Mouse (Mus musculus): ENCODE measurements around the gene Gli1. TPM values are rescaled to one million over a fixed set of nuclear protein-coding genes. Genes with fewer than 3 reads are reported as not detected.

Gli1 gene
- total and polyA plus RNA-seq, 2 experiments from 2014 or later, result 1.0 to 6.9 TPM

GRCm38 (mm10) chr10:127340577-127341359, 1.0 kb downstream of the Gli1 start:
- no peak for ATAC-seq (ENCODE audit: low FRiP score)
- TF ChIP-seq CTCF (IDR thresholded peaks at IDR 0.05), result no peak
- under 1% methylated on average over 27 of the region's 27 CpGs for WGBS
- H3K9ac ChIP-seq (replicated peaks; ENCODE audit: low read length, poor library complexity, severe bottlenecking), result 0 out of 2 replicates have a peak overlapping the region, but pooled peaks have one; percentile 4
- peak overlapping the region; percentile 47 for H3K4me2 ChIP-seq (ENCODE audit: low read depth, low read length, poor library complexity, severe bottlenecking)
- no peak overlapping the region for H3K27ac ChIP-seq (ENCODE audit: low read depth, low read length)
- H3K27me3 ChIP-seq (ENCODE audit: insufficient read depth, low read length), result peaks cover 30% of the 10 kb centered on the region
- DNase-seq (ENCODE audit: low spot score), result peak; percentile 42
- H3K9me3 ChIP-seq (ENCODE audit: low read length), result no peaks in the 10 kb centered on the region
- no peaks in the 10 kb centered on the region for H3K36me3 ChIP-seq (ENCODE audit: insufficient read depth, low read length)
- peak overlapping the region; percentile 26 for H3K4me3 ChIP-seq (ENCODE audit: low read depth, low read length)
- H3K4me1 ChIP-seq (ENCODE audit: insufficient read depth, low read length), result peaks cover 11% of the 10 kb centered on the region

- Histone ChIP-seq H3K9me3 (ENCODE audit: low read length) (no peaks in the 10 kb centered on the region), H3K27me3 (ENCODE audit: insufficient read depth, low read length) (peaks cover 30% of the 10 kb centered on the region), H3K4me2 (ENCODE audit: low read depth, low read length, poor library complexity, severe bottlenecking) (peak overlapping the region; percentile 47), H3K9ac (replicated peaks; ENCODE audit: low read length, poor library complexity, severe bottlenecking) (0 out of 2 replicates have a peak overlapping the region, but pooled peaks have one; percentile 4), H3K4me3 (ENCODE audit: low read depth, low read length) (peak overlapping the region; percentile 26), H3K4me1 (ENCODE audit: insufficient read depth, low read length) (peaks cover 11% of the 10 kb centered on the region), H3K36me3 (ENCODE audit: insufficient read depth, low read length) (no peaks in the 10 kb centered on the region), H3K27ac (ENCODE audit: low read depth, low read length) (no peak overlapping the region; the same call in 1 of the 2 replicates)
- under 1% methylated on average over 38 of the region's 42 CpGs for WGBS
- ATAC-seq (ENCODE audit: low FRiP score) (peak; percentile 32; the same call in 1 of the 2 replicates), DNase-seq (ENCODE audit: low spot score) (peak; percentile 57)
- TF ChIP-seq CTCF (IDR thresholded peaks at IDR 0.05), result no peak
Measured at GRCm38 (mm10) chr10:127339683-127340576, 1.8 kb downstream of the Gli1 start.

GRCm38 (mm10) chr10:127338930-127339682, 2.7 kb downstream of the Gli1 start:
- Histone ChIP-seq H3K27me3 (ENCODE audit: insufficient read depth, low read length) (peaks cover 30% of the 10 kb centered on the region), H3K9me3 (ENCODE audit: low read length) (no peaks in the 10 kb centered on the region), H3K4me3 (ENCODE audit: low read depth, low read length) (peak overlapping the region; percentile 26), H3K27ac (ENCODE audit: low read depth, low read length) (no peak overlapping the region; the same call in 1 of the 2 replicates), H3K4me1 (ENCODE audit: insufficient read depth, low read length) (peaks cover 11% of the 10 kb centered on the region), H3K36me3 (ENCODE audit: insufficient read depth, low read length) (no peaks in the 10 kb centered on the region), H3K9ac (replicated peaks; ENCODE audit: low read length, poor library complexity, severe bottlenecking) (no peak overlapping the region), H3K4me2 (ENCODE audit: low read depth, low read length, poor library complexity, severe bottlenecking) (peak overlapping the region; percentile 47)
- ATAC-seq (ENCODE audit: low FRiP score) (peak; percentile 70), DNase-seq (ENCODE audit: low spot score) (peak; percentile 95)
- WGBS, result under 1% methylated on average over 31 of the region's 31 CpGs
- peak; percentile 96 for TF ChIP-seq CTCF (IDR thresholded peaks at IDR 0.05)

- TF ChIP-seq CTCF (IDR thresholded peaks at IDR 0.05), result no peak
- Histone ChIP-seq H3K4me3 (ENCODE audit: low read depth, low read length) (no peak overlapping the region), H3K9me3 (ENCODE audit: low read length) (no peaks in the 10 kb centered on the region), H3K27me3 (ENCODE audit: insufficient read depth, low read length) (peaks cover 30% of the 10 kb centered on the region), H3K27ac (ENCODE audit: low read depth, low read length) (no peak overlapping the region), H3K4me1 (ENCODE audit: insufficient read depth, low read length) (peaks cover 11% of the 10 kb centered on the region), H3K9ac (replicated peaks; ENCODE audit: low read length, poor library complexity, severe bottlenecking) (no peak overlapping the region), H3K4me2 (ENCODE audit: low read depth, low read length, poor library complexity, severe bottlenecking) (no peak overlapping the region), H3K36me3 (ENCODE audit: insufficient read depth, low read length) (no peaks in the 10 kb centered on the region)
- WGBS, result 82% methylated on average over 6 of the region's 6 CpGs
- DNase-seq (ENCODE audit: low spot score) (no peak), ATAC-seq (ENCODE audit: low FRiP score) (no peak)
Measured at GRCm38 (mm10) chr10:127337536-127338099, 4.2 kb downstream of the Gli1 start.

GRCm38 (mm10) chr10:127336952-127337351, 4.8 kb downstream of the Gli1 start:
- Histone ChIP-seq H3K4me2 (ENCODE audit: low read depth, low read length, poor library complexity, severe bottlenecking) (no peak overlapping the region), H3K4me3 (ENCODE audit: low read depth, low read length) (no peak overlapping the region), H3K4me1 (ENCODE audit: insufficient read depth, low read length) (peaks cover 6% of the 10 kb centered on the region; the same call in 1 of the 2 replicates), H3K9me3 (ENCODE audit: low read length) (no peaks in the 10 kb centered on the region), H3K27me3 (ENCODE audit: insufficient read depth, low read length) (peaks cover 29% of the 10 kb centered on the region), H3K9ac (replicated peaks; ENCODE audit: low read length, poor library complexity, severe bottlenecking) (no peak overlapping the region), H3K27ac (ENCODE audit: low read depth, low read length) (no peak overlapping the region), H3K36me3 (ENCODE audit: insufficient read depth, low read length) (no peaks in the 10 kb centered on the region)
- WGBS, result 77% methylated on average over 5 of the region's 5 CpGs
- DNase-seq (ENCODE audit: low spot score) (no peak), ATAC-seq (ENCODE audit: low FRiP score) (no peak)
- TF ChIP-seq CTCF (IDR thresholded peaks at IDR 0.05), result no peak

Measured in midbrain, postnatal 0 days (tissue).